Comparison of ENCODE assay signal across 15 mouse cellular contexts in the genomic region with DNA sequence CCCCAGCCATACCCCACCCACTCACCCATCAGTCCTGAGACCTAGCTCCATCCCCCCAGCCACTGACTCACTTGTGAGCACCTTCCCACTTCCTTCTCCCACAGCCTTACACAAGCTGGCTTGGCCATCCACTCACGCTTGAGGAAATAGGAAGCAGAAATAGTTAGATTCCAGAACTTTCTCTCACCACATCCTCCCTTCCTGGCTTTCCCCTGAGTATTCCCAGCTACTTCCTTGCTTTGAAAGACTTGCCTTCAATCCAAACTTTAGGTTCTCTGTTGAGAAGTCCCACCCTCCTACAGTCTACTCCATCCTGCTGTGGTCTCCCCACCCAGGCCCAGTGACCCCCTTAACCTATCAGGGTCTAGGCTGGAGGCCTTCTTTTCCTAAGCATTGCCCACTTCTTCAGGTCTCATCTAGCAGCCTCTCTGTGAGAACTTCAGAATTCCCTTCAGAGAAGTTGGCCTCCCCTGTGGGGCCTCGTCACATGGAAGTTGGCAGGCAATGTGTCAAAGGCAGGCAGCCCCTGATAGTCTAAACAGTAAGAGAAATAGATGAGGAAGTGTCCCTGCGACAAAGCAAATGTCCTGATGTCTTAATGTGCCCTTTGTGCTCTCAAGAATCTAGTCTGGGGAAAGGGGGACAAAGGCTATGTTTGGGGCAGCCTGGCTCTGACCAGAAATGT. TPM values are rescaled to one million over a fixed set of nuclear protein-coding genes. Genes with fewer than 3 reads are reported as not detected.
DNase-seq lines count a peak whose midpoint lies in the region; ATAC-seq and TF ChIP-seq lines count a peak whose summit lies in the region.
"Had no signal": no experiment of that assay in that cellular context is flagged by ENCODE, and none has a peak within 500 bp of the region (broad histone marks: within the 10 kb centered on the region; RNA-seq: fewer than 3 reads in every experiment).

No protein-coding gene starts in this region.

- H3K27ac ChIP-seq in heart, adult 2 months, result peak overlapping the region; percentile 90
- peak overlapping the region; percentile 61 for H3K27ac ChIP-seq in layer of hippocampus, adult 2 months
- H3K27ac ChIP-seq in embryonic facial prominence, embryonic 10.5 days (replicated peaks), result peak overlapping the region; percentile 21
- H3K27ac ChIP-seq in liver, embryonic 12.5 days, result peak overlapping the region; percentile 22; the same call in 1 of the 2 replicates
- H3K27ac ChIP-seq: hindbrain, embryonic 15.5 days; limb, embryonic 12.5 days had no signal

- H3K4me2 ChIP-seq in liver, embryonic 12.5 days, result no peak overlapping the region
- H3K4me2 ChIP-seq: hindbrain, embryonic 15.5 days; limb, embryonic 12.5 days had no signal

- no peak overlapping the region for H3K4me3 ChIP-seq in heart, adult 2 months
- no peak overlapping the region for H3K4me3 ChIP-seq in layer of hippocampus, adult 2 months
- H3K4me3 ChIP-seq in embryonic facial prominence, embryonic 10.5 days, result no peak overlapping the region
- H3K4me3 ChIP-seq in liver, embryonic 12.5 days, result no peak overlapping the region
- H3K4me3 ChIP-seq: hindbrain, embryonic 15.5 days; limb, embryonic 12.5 days had no signal

- intact Hi-C loops in heart, adult 2 months (cut with DNase I), result loop anchor here (2.0 kb wide), 1 partner anchor 28 kb away; the partner anchor contains the start of gene Tssc4
- intact Hi-C loops in heart, postnatal 14 days (cut with DNase I), result no loop called here

- TF ChIP-seq EP300 in heart, adult 2 months (IDR thresholded peaks at IDR 0.05; ENCODE audit: insufficient read depth, low read depth, low read length), result peak; percentile 75

- no peaks in the 10 kb centered on the region for H3K27me3 ChIP-seq in heart, adult 2 months (ENCODE audit: control insufficient read depth, insufficient read depth, low read length)
- no peaks in the 10 kb centered on the region for H3K27me3 ChIP-seq in embryonic facial prominence, embryonic 10.5 days (replicated peaks; ENCODE audit: low read depth, poor library complexity, severe bottlenecking)
- 0 out of 2 replicates have a peak, but pooled peaks cover 3% of the 10 kb centered on the region for H3K27me3 ChIP-seq in liver, embryonic 12.5 days (replicated peaks)
- H3K27me3 ChIP-seq: hindbrain, embryonic 15.5 days; limb, embryonic 12.5 days had no signal

- no peaks in the 10 kb centered on the region for H3K79me2 ChIP-seq in heart, adult 2 months (replicated peaks; ENCODE audit: control insufficient read depth, insufficient read depth, low read length)

- peak; percentile 49 to 53 for DNase-seq in heart, adult 2 months
- DNase-seq in heart, postnatal 14 days, result no peak
- no peak for DNase-seq in layer of hippocampus, adult 2 months (ENCODE audit: low spot score in 2 of 2)
- DNase-seq in layer of hippocampus, postnatal 25 days (ENCODE audit: extremely low spot score in 1 of 2, low spot score in 1 of 2), result no peak
- DNase-seq in embryonic facial prominence, embryonic 10.5 days (ENCODE audit: low spot score), result no peak
- no peak for DNase-seq in spleen, postnatal 4 days (ENCODE audit: low spot score in 2 of 2)
- no peak for DNase-seq in right cerebral cortex, adult 18-20 months
- DNase-seq: cerebellum, adult 9-10 months; thymus, postnatal 36 days had no signal

- H3K9ac ChIP-seq in heart, adult 2 months (ENCODE audit: low read depth, low read length), result no peak overlapping the region
- no peak overlapping the region; the same call in 1 of the 2 replicates for H3K9ac ChIP-seq in liver, embryonic 12.5 days
- H3K9ac ChIP-seq: hindbrain, embryonic 15.5 days; limb, embryonic 12.5 days had no signal

- no peaks in the 10 kb centered on the region for H3K36me3 ChIP-seq in heart, adult 2 months (ENCODE audit: control insufficient read depth, insufficient read depth, low read length)
- H3K36me3 ChIP-seq in embryonic facial prominence, embryonic 10.5 days (replicated peaks), result no peaks in the 10 kb centered on the region
- no peaks in the 10 kb centered on the region for H3K36me3 ChIP-seq in liver, embryonic 12.5 days
- H3K36me3 ChIP-seq: G1E had no signal

- WGBS in heart, adult 2 months, result 40% methylated on average over 3 of the region's 3 CpGs
- WGBS in embryonic facial prominence, embryonic 10.5 days, result 82% methylated on average over 3 of the region's 3 CpGs
- WGBS in liver, embryonic 12.5 days (ENCODE audit: insufficient replicate concordance), result 46% methylated on average over 3 of the region's 3 CpGs

- H3K9me3 ChIP-seq in embryonic facial prominence, embryonic 10.5 days, result no peaks in the 10 kb centered on the region
- H3K9me3 ChIP-seq in liver, embryonic 12.5 days (replicated peaks), result no peaks in the 10 kb centered on the region
- H3K9me3 ChIP-seq: hindbrain, embryonic 15.5 days; limb, embryonic 12.5 days had no signal

- ATAC-seq in liver, embryonic 12.5 days, result no peak

- H3K4me1 ChIP-seq in heart, adult 2 months (ENCODE audit: control insufficient read depth, insufficient read depth, low read length), result peaks cover 24% of the 10 kb centered on the region
- peaks cover 17% of the 10 kb centered on the region for H3K4me1 ChIP-seq in embryonic facial prominence, embryonic 10.5 days
- peaks cover 34% of the 10 kb centered on the region for H3K4me1 ChIP-seq in liver, embryonic 12.5 days
- H3K4me1 ChIP-seq: limb, embryonic 12.5 days had no signal

- no peak for TF ChIP-seq POLR2A in heart, adult 2 months (IDR thresholded peaks at IDR 0.05; ENCODE audit: insufficient read depth, low read depth, low read length)

- TF ChIP-seq CTCF in heart, adult 2 months (IDR thresholded peaks at IDR 0.05), result no peak
- TF ChIP-seq CTCF in layer of hippocampus, adult 2 months (conservative IDR thresholded peaks at IDR 0.05), result no peak

RNA-seq across cellular contexts. Expression of gene Cd81, which starts 11.3 kb away (rescaled TPM):
- 100 to 1,000 TPM; 424 to 434 TPM for total RNA-seq in heart, adult 2 months (2021)
- 641 and 822 TPM in 2 replicates for polyA plus RNA-seq in heart, adult 2 months (2012; rRNA removed)
- 100 to 1,000 TPM; 505 to 506 TPM for total RNA-seq in heart, postnatal 14 days (2021)
- 100 to 1,000 TPM; 419 to 448 TPM for total RNA-seq in layer of hippocampus, adult 2 months (2021)
- 100 to 1,000 TPM; 489 to 524 TPM for total RNA-seq in layer of hippocampus, postnatal 25 days (2021)
- 251 and 255 TPM in 2 replicates for polyA plus RNA-seq in embryonic facial prominence, embryonic 10.5 days (2016; fragmentation: Nextera tagmentation; extraction: Ambion mirVana)
- polyA plus RNA-seq in liver, embryonic 12.5 days (2016; fragmentation: Nextera tagmentation; extraction: Ambion mirVana), result 154 TPM in 2 replicates

RNA-seq across cellular contexts. Expression of gene Tssc4, which starts 27.8 kb away (rescaled TPM):
- total RNA-seq in heart, adult 2 months (2021), result 10 to 100 TPM; 13.6 to 14.8 TPM
- polyA plus RNA-seq in heart, adult 2 months (2012; rRNA removed), result 33.2 and 36.9 TPM in 2 replicates
- 10 to 100 TPM; 19.0 to 20.7 TPM for total RNA-seq in heart, postnatal 14 days (2021)
- total RNA-seq in layer of hippocampus, adult 2 months (2021), result 10 to 100 TPM; 38.5 to 41.4 TPM
- 10 to 100 TPM; 47.0 to 50.4 TPM for total RNA-seq in layer of hippocampus, postnatal 25 days (2021)
- polyA plus RNA-seq in embryonic facial prominence, embryonic 10.5 days (2016; fragmentation: Nextera tagmentation; extraction: Ambion mirVana), result 130 and 132 TPM in 2 replicates
- polyA plus RNA-seq in liver, embryonic 12.5 days (2016; fragmentation: Nextera tagmentation; extraction: Ambion mirVana), result 50.2 and 50.5 TPM in 2 replicates

RNA-seq across cellular contexts. Expression of gene Tspan32, which starts 36.4 kb away (rescaled TPM):
- 1 to 10 TPM in 1 of 2 experiments, under 1 TPM in 1; 0.44 to 1.3 TPM for total RNA-seq in heart, adult 2 months (2021)
- polyA plus RNA-seq in heart, adult 2 months (2012; rRNA removed), result 1.8 and 1.9 TPM in 2 replicates
- 1 to 10 TPM in 1 of 2 experiments, under 1 TPM in 1; 0.91 to 1.1 TPM for total RNA-seq in heart, postnatal 14 days (2021)
- total RNA-seq in layer of hippocampus, adult 2 months (2021), result under 1 TPM in 1 of 2 experiments, not detected in 1; 0.36 TPM
- not detected for total RNA-seq in layer of hippocampus, postnatal 25 days (2021)
- polyA plus RNA-seq in embryonic facial prominence, embryonic 10.5 days (2016; fragmentation: Nextera tagmentation; extraction: Ambion mirVana), result 4.4 and 4.6 TPM in 2 replicates
- 105 and 106 TPM in 2 replicates for polyA plus RNA-seq in liver, embryonic 12.5 days (2016; fragmentation: Nextera tagmentation; extraction: Ambion mirVana)
- total RNA-seq: layer of hippocampus, postnatal 10 days had no signal

RNA-seq across cellular contexts. Expression of gene Trpm5, which starts 53.2 kb away (rescaled TPM):
- not detected for total RNA-seq in heart, adult 2 months (2021)
- 0.06 and 0.08 TPM in 2 replicates for polyA plus RNA-seq in heart, adult 2 months (2012; rRNA removed)
- under 1 TPM; 0.12 TPM for total RNA-seq in heart, postnatal 14 days (2021)
- not detected for total RNA-seq in layer of hippocampus, adult 2 months (2021)
- total RNA-seq in layer of hippocampus, postnatal 25 days (2021), result not detected
- polyA plus RNA-seq in embryonic facial prominence, embryonic 10.5 days (2016; fragmentation: Nextera tagmentation; extraction: Ambion mirVana), result 0.60 and 0.77 TPM in 2 replicates
- 1.3 and 1.6 TPM in 2 replicates for polyA plus RNA-seq in liver, embryonic 12.5 days (2016; fragmentation: Nextera tagmentation; extraction: Ambion mirVana)
- total RNA-seq: gastrocnemius, adult 8-10 months had no signal
- polyA plus RNA-seq: G1E had no signal

Comparison
In these comparisons a context has a peak if more than half of its experiments do, and no peak if none do; other contexts are left out.
1. DNase-seq: peak in heart, adult 2 months (2 of 2); none in heart, postnatal 14 days (0 of 2), layer of hippocampus, adult 2 months (0 of 2), layer of hippocampus, postnatal 25 days (0 of 2), embryonic facial prominence, embryonic 10.5 days (single experiment), spleen, postnatal 4 days (0 of 2) and right cerebral cortex, adult 18-20 months (single experiment).
2. H3K27ac ChIP-seq: peak in every context shown above with its lines; median percentile 90 in heart, adult 2 months; 61 in layer of hippocampus, adult 2 months; 22 in liver, embryonic 12.5 days; 21 in embryonic facial prominence, embryonic 10.5 days.